ENCODE assay signal across 35 mouse cellular contexts in genomic region chr3:102746174-102746573, GRCm38 (mm10). TPM values are rescaled to one million over a fixed set of nuclear protein-coding genes. Genes with fewer than 3 reads are reported as not detected.
DNase-seq lines count a peak whose midpoint lies in the region; ATAC-seq and TF ChIP-seq lines count a peak whose summit lies in the region.
"Had no signal": no experiment of that assay in that cellular context is flagged by ENCODE, and none has a peak within 500 bp of the region (broad histone marks: within the 10 kb centered on the region; RNA-seq: fewer than 3 reads in every experiment).

No protein-coding gene starts in this region.

- H3K27ac ChIP-seq in layer of hippocampus, adult 2 months = 0 out of 2 replicates have a peak overlapping the region, but pooled peaks have one; percentile 25
- H3K27ac ChIP-seq in midbrain, embryonic 11.5 days (ENCODE audit: low read depth, low read length) = no peak overlapping the region
- H3K27ac ChIP-seq: embryonic facial prominence, embryonic 10.5 days; embryonic facial prominence, embryonic 13.5 days; forebrain, embryonic 12.5 days; forebrain, embryonic 15.5 days; heart, embryonic 15.5 days; hindbrain, embryonic 14.5 days; hindbrain, postnatal 0 days had no signal

- H3K27me3 ChIP-seq in midbrain, embryonic 11.5 days (ENCODE audit: control insufficient read depth, insufficient read depth, low read length) = no peaks in the 10 kb centered on the region
- H3K27me3 ChIP-seq: CH12.LX; embryonic facial prominence, embryonic 13.5 days; forebrain, embryonic 12.5 days; forebrain, embryonic 15.5 days; heart, embryonic 12.5 days; heart, embryonic 15.5 days had no signal

- no peak overlapping the region for H3K4me3 ChIP-seq in layer of hippocampus, adult 2 months
- no peak overlapping the region for H3K4me3 ChIP-seq in midbrain, embryonic 11.5 days (ENCODE audit: low read depth, low read length)
- H3K4me3 ChIP-seq: embryonic facial prominence, embryonic 10.5 days; embryonic facial prominence, embryonic 13.5 days; erythroblast, embryonic 14.5 days; forebrain, embryonic 12.5 days; forebrain, embryonic 15.5 days; heart, embryonic 12.5 days; heart, embryonic 15.5 days had no signal

- TF ChIP-seq CTCF in layer of hippocampus, adult 2 months (conservative IDR thresholded peaks at IDR 0.05) = no peak

- peak; percentile 56 for ATAC-seq in frontal cortex, adult (ENCODE audit: low TSS enrichment)
- no peak for ATAC-seq in midbrain, embryonic 11.5 days (ENCODE audit: low FRiP score)
- ATAC-seq: forebrain, embryonic 15.5 days; hindbrain, postnatal 0 days; inflammation-experienced regulatory T-cells, adult 6 months; intestine, embryonic 16.5 days had no signal

- no peak overlapping the region for H3K9ac ChIP-seq in midbrain, embryonic 11.5 days (ENCODE audit: low read length)
- H3K9ac ChIP-seq: embryonic facial prominence, embryonic 13.5 days; forebrain, embryonic 12.5 days; forebrain, embryonic 15.5 days; heart, embryonic 12.5 days; heart, embryonic 15.5 days; hindbrain, embryonic 14.5 days had no signal

- H3K36me3 ChIP-seq in midbrain, embryonic 11.5 days (ENCODE audit: control insufficient read depth, insufficient read depth, low read length) = no peaks in the 10 kb centered on the region
- H3K36me3 ChIP-seq: embryonic facial prominence, embryonic 10.5 days; forebrain, embryonic 12.5 days; forebrain, embryonic 15.5 days; G1E; heart, embryonic 15.5 days had no signal

- no peak for DNase-seq in frontal cortex, postnatal 10 days (ENCODE audit: low spot score in 2 of 2)
- DNase-seq in layer of hippocampus, adult 2 months (ENCODE audit: low spot score in 2 of 2) = no peak
- no peak for DNase-seq in layer of hippocampus, adult 9-10 months (ENCODE audit: low spot score)
- DNase-seq in brain, adult 2 months (ENCODE audit: low read depth, low spot score) = peak; percentile 64
- DNase-seq in midbrain, embryonic 11.5 days (ENCODE audit: low spot score, missing footprints) = no peak
- DNase-seq: adrenal gland, adult 2 months; adrenal gland, postnatal 14 days; B cell, adult 2 months; cerebellum, adult 11-12 months; cerebellum, adult 8-10 months; cerebellum, postnatal 10 days; cerebellum, postnatal 36 days; embryo, embryonic 11 days; gastrocnemius, postnatal 25 days; heart, adult 18-20 months; heart, postnatal 10 days; heart, postnatal 4 days had no signal

- H3K9me3 ChIP-seq in midbrain, embryonic 11.5 days (ENCODE audit: control insufficient read depth, low read length) = no peaks in the 10 kb centered on the region
- H3K9me3 ChIP-seq: embryonic facial prominence, embryonic 10.5 days; embryonic facial prominence, embryonic 13.5 days; forebrain, embryonic 12.5 days; forebrain, embryonic 15.5 days; G1E; heart, embryonic 12.5 days; heart, embryonic 15.5 days had no signal

- no peak overlapping the region for H3K4me2 ChIP-seq in midbrain, embryonic 11.5 days
- H3K4me2 ChIP-seq: embryonic facial prominence, embryonic 13.5 days; forebrain, embryonic 12.5 days; forebrain, embryonic 15.5 days; heart, embryonic 12.5 days; heart, embryonic 15.5 days; hindbrain, embryonic 14.5 days had no signal

- H3K4me1 ChIP-seq in midbrain, embryonic 11.5 days (ENCODE audit: control insufficient read depth, insufficient read depth, low read length) = peaks cover 20% of the 10 kb centered on the region

- whole genome bisulfite sequencing in midbrain, embryonic 11.5 days = 83% methylated on average over 4 of the region's 4 CpGs

RNA-seq across cellular contexts. Expression of gene Tspan2, which starts 11.8 kb away (rescaled TPM):
- total RNA-seq in layer of hippocampus, adult 2 months (2021) = 10 to 100 TPM; 70.5 to 76.2 TPM
- polyA plus RNA-seq in midbrain, embryonic 11.5 days (2014; fragmentation: Nextera tagmentation; extraction: Ambion mirVana) = 10.2 and 10.4 TPM in 2 replicates
- polyA plus RNA-seq: erythroblast, embryonic 14.5 days; G1E had no signal

RNA-seq across cellular contexts. Expression of gene Tshb, which starts 36.3 kb away (rescaled TPM):
- not detected for total RNA-seq in layer of hippocampus, adult 2 months (2021)
- 0.03 and 0.20 TPM in 2 replicates for polyA plus RNA-seq in midbrain, embryonic 11.5 days (2014; fragmentation: Nextera tagmentation; extraction: Ambion mirVana)
- total RNA-seq: adrenal gland, adult 2 months; adrenal gland, postnatal 14 days; adrenal gland, postnatal 4 days; CH12.LX; gastrocnemius, adult 8-10 months; gastrocnemius, postnatal 25 days; heart, adult 18-20 months; heart, postnatal 10 days; heart, postnatal 4 days; hindbrain, postnatal 0 days had no signal
- polyA plus RNA-seq: adrenal gland, adult 2 months; brain, embryonic 14.5 days; cortical plate, adult 2 months; erythroblast, embryonic 14.5 days; G1E; heart, embryonic 15.5 days had no signal
